Mouse (Mus musculus): ENCODE results near the gene Trpm6. TPM values are rescaled to one million over a fixed set of nuclear protein-coding genes. Genes with fewer than 3 reads are reported as not detected.

Gene Trpm6
- total and polyA plus RNA-seq, 3 experiments: 0.01 TPM; not detected in 2

- no peak overlapping the region for H3K27ac ChIP-seq (ENCODE audit: control insufficient read depth, low read depth, low read length)
- H3K79me2 ChIP-seq (ENCODE audit: control insufficient read depth, insufficient read depth, low read length, poor library complexity): no peaks in the 10 kb centered on the region
- no peaks in the 10 kb centered on the region for H3K9me3 ChIP-seq (replicated peaks; ENCODE audit: insufficient read depth, low read length)
- no peaks in the 10 kb centered on the region for H3K36me3 ChIP-seq (ENCODE audit: control insufficient read depth in 1 of 2, insufficient read depth in 2 of 2, low read length in 2 of 2)
- H3K4me1 ChIP-seq (ENCODE audit: control insufficient read depth in 1 of 2, insufficient read depth in 2 of 2, low read length in 2 of 2): no peaks in the 10 kb centered on the region
- no peaks in the 10 kb centered on the region for H3K27me3 ChIP-seq (ENCODE audit: control insufficient read depth in 1 of 2, insufficient read depth in 2 of 2, low read length in 2 of 2)
- TF ChIP-seq MAX (IDR thresholded peaks at IDR 0.05; ENCODE audit: low read length) (no peak), RAD21 (IDR thresholded peaks at IDR 0.05; ENCODE audit: low read depth, low read length) (no peak), USF2 (IDR thresholded peaks at IDR 0.05; ENCODE audit: borderline replicate concordance in 1 of 2, insufficient read depth in 1 of 2, low read depth in 1 of 2, low read length in 2 of 2) (no peak), BHLHE40 (IDR thresholded peaks at IDR 0.05; ENCODE audit: borderline replicate concordance, low read depth, low read length) (no peak), MAZ (IDR thresholded peaks at IDR 0.05; ENCODE audit: low read depth, low read length) (no peak), USF1 (IDR thresholded peaks at IDR 0.05; ENCODE audit: low read depth, low read length) (no peak), ZKSCAN1 (IDR thresholded peaks at IDR 0.05; ENCODE audit: low read depth, low read length) (no peak), CTCF (IDR thresholded peaks at IDR 0.05 in 2 of 3, conservative IDR thresholded peaks at IDR 0.05 in 1 of 3; ENCODE audit: control insufficient read depth in 1 of 3, insufficient read depth in 1 of 3, low read depth in 2 of 3, low read length in 3 of 3, poor library complexity in 1 of 3, severe bottlenecking in 1 of 3) (no peak), NRF1 (IDR thresholded peaks at IDR 0.05; ENCODE audit: insufficient read depth, low read depth, low read length, poor library complexity, severe bottlenecking) (no peak), ELF1 (IDR thresholded peaks at IDR 0.05; ENCODE audit: low read depth, low read length) (no peak), MEF2A (IDR thresholded peaks at IDR 0.05; ENCODE audit: extremely low read depth, insufficient replicate concordance, low read depth, low read length, poor library complexity, severe bottlenecking) (no peak), SIN3A (IDR thresholded peaks at IDR 0.05; ENCODE audit: low read length) (no peak), POLR2A (IDR thresholded peaks at IDR 0.05; ENCODE audit: control insufficient read depth in 1 of 2, insufficient read depth in 1 of 2, low read depth in 1 of 2, low read length in 2 of 2, poor library complexity in 1 of 2) (no peak), UBTF (IDR thresholded peaks at IDR 0.05; ENCODE audit: borderline replicate concordance, insufficient read depth, low read depth, low read length) (no peak), MXI1 (IDR thresholded peaks at IDR 0.05; ENCODE audit: low read depth, low read length) (no peak), KAT2A (conservative IDR thresholded peaks at IDR 0.05; ENCODE audit: low read depth, low read length) (no peak), RCOR1 (IDR thresholded peaks at IDR 0.05; ENCODE audit: low read depth, low read length) (no peak), ZMIZ1 (IDR thresholded peaks at IDR 0.05; ENCODE audit: low read depth, low read length) (no peak), POLR2AphosphoS5 (IDR thresholded peaks at IDR 0.05; ENCODE audit: borderline replicate concordance, low read depth, low read length) (no peak), ETS1 (IDR thresholded peaks at IDR 0.05; ENCODE audit: low read depth, low read length) (no peak)
- H3K4me3 ChIP-seq (ENCODE audit: control insufficient read depth in 1 of 2, insufficient read depth in 1 of 2, low read depth in 2 of 2, low read length in 2 of 2): no peak overlapping the region
- no peak for DNase-seq (ENCODE audit: low read depth, low spot score)
- H3K9ac ChIP-seq (ENCODE audit: control insufficient read depth, low read depth, low read length, poor library complexity, severe bottlenecking): no peak overlapping the region
These were observed 155.7 kb downstream of the Trpm6 start for GRCm38 (mm10) chr19:18905511-18905910.

DNA sequence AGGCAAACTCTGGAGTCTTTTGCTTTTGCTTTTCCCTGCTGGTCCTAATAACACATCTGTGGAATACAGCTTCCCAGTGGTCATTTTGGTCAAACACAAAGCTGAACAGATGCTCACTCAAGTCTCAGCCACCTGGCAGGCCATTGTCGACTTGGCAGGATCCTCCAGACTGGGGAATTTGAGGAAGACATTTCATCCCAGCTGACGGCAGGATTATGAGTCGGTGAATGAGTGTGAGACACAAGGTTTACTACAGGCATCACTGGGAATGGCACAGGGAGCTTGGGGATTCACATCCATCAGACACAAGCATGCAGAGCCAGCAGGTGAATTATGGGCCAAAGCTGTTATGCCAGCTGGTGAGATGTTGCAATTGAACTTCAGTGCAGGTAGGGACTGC, 159.9 kb downstream of the Trpm6 start:
- Histone ChIP-seq H3K27me3 (ENCODE audit: control insufficient read depth in 1 of 2, insufficient read depth in 2 of 2, low read length in 2 of 2) (no peaks in the 10 kb centered on the region), H3K9ac (ENCODE audit: control insufficient read depth, low read depth, low read length, poor library complexity, severe bottlenecking) (no peak overlapping the region), H3K27ac (ENCODE audit: control insufficient read depth, low read depth, low read length) (no peak overlapping the region), H3K9me3 (replicated peaks; ENCODE audit: insufficient read depth, low read length) (no peaks in the 10 kb centered on the region), H3K79me2 (ENCODE audit: control insufficient read depth, insufficient read depth, low read length, poor library complexity) (no peaks in the 10 kb centered on the region), H3K4me3 (ENCODE audit: control insufficient read depth in 1 of 2, insufficient read depth in 1 of 2, low read depth in 2 of 2, low read length in 2 of 2) (no peak overlapping the region), H3K4me1 (ENCODE audit: control insufficient read depth in 1 of 2, insufficient read depth in 2 of 2, low read length in 2 of 2) (no peaks in the 10 kb centered on the region), H3K36me3 (ENCODE audit: control insufficient read depth in 1 of 2, insufficient read depth in 2 of 2, low read length in 2 of 2) (no peaks in the 10 kb centered on the region)
- TF ChIP-seq ZMIZ1 (IDR thresholded peaks at IDR 0.05; ENCODE audit: low read depth, low read length) (no peak), CHD2 (IDR thresholded peaks at IDR 0.05; ENCODE audit: low read length) (no peak), HCFC1 (IDR thresholded peaks at IDR 0.05; ENCODE audit: low read depth, low read length) (no peak), BHLHE40 (IDR thresholded peaks at IDR 0.05; ENCODE audit: borderline replicate concordance, low read depth, low read length) (no peak), CTCF (IDR thresholded peaks at IDR 0.05 in 2 of 3, conservative IDR thresholded peaks at IDR 0.05 in 1 of 3; ENCODE audit: control insufficient read depth in 1 of 3, insufficient read depth in 1 of 3, low read depth in 2 of 3, low read length in 3 of 3, poor library complexity in 1 of 3, severe bottlenecking in 1 of 3) (no peak), MXI1 (IDR thresholded peaks at IDR 0.05; ENCODE audit: low read depth, low read length) (no peak), MEF2A (IDR thresholded peaks at IDR 0.05; ENCODE audit: extremely low read depth, insufficient replicate concordance, low read depth, low read length, poor library complexity, severe bottlenecking) (no peak), USF1 (IDR thresholded peaks at IDR 0.05; ENCODE audit: low read depth, low read length) (no peak), TAL1 (IDR thresholded peaks at IDR 0.05; ENCODE audit: low read length) (no peak), ZC3H11A (IDR thresholded peaks at IDR 0.05; ENCODE audit: low read depth, low read length) (no peak), MAFK (IDR thresholded peaks at IDR 0.05; ENCODE audit: borderline replicate concordance, low read depth, low read length) (no peak), ZKSCAN1 (IDR thresholded peaks at IDR 0.05; ENCODE audit: low read depth, low read length) (no peak)
- DNase-seq (ENCODE audit: low read depth, low spot score): no peak
